Mouse (Mus musculus) midbrain, postnatal 0 days (tissue): ENCODE results near the gene Itpka. TPM values are rescaled to one million over a fixed set of nuclear protein-coding genes. Genes with fewer than 3 reads are reported as not detected.

ENCODE experiments used
- ATAC-seq: fragments of 200-750 bp; cut with Nextera tagmentation; 2 replicates; pipeline ENCODE4 v1.8.0; 2017; ENCODE audit warnings: moderate number of reproducible peaks, mild to moderate bottlenecking, moderate TSS enrichment, moderate library complexity; ENCODE audit not compliant: low FRiP score
- DNase-seq: peaks from one replicate; pipeline ENCODE4 v3.0.0-alpha.2; 2015; ENCODE audit warnings: low spot score
- H3K27ac ChIP-seq: fragments of 300-500 bp; sonication (generic); 2 replicates; pipeline ENCODE4 v1.5.1; 2014; ENCODE audit warnings: low read depth, mild to moderate bottlenecking, low read length, mixed read lengths
- H3K27me3 ChIP-seq: fragments of 300-500 bp; sonication (generic); 2 replicates; pipeline ENCODE4 v1.6.1; 2014; ENCODE audit warnings: low read length, control low read depth, mixed read lengths; ENCODE audit not compliant: insufficient read depth
- H3K36me3 ChIP-seq: fragments of 300-500 bp; sonication (generic); 2 replicates; pipeline ENCODE4 v1.6.1; 2014; ENCODE audit warnings: low read length, control low read depth, mixed read lengths; ENCODE audit not compliant: insufficient read depth
- H3K4me1 ChIP-seq: fragments of 300-500 bp; sonication (generic); 2 replicates; pipeline ENCODE4 v1.6.1; 2014; ENCODE audit warnings: mild to moderate bottlenecking, control low read depth, antibody characterized with exemption, low read length, mixed read lengths; ENCODE audit not compliant: insufficient read depth
- H3K4me2 ChIP-seq: fragments of 300-500 bp; sonication (generic); 2 replicates; pipeline ENCODE4 v1.6.1; 2014; ENCODE audit warnings: low read depth, mild to moderate bottlenecking, low read length, mixed read lengths; ENCODE audit not compliant: poor library complexity, severe bottlenecking
- H3K4me3 ChIP-seq: fragments of 300-500 bp; sonication (generic); 2 replicates; pipeline ENCODE4 v1.5.1; 2014; ENCODE audit warnings: low read depth, mild to moderate bottlenecking, low read length, moderate library complexity
- H3K9ac ChIP-seq: fragments of 300-500 bp; sonication (generic); replicated peaks from 2 replicates; pipeline ENCODE4 v1.6.1; 2014; ENCODE audit warnings: mild to moderate bottlenecking, low read length, moderate library complexity, mixed read lengths; ENCODE audit not compliant: poor library complexity, severe bottlenecking
- H3K9me3 ChIP-seq: fragments of 300-500 bp; sonication (generic); 2 replicates; pipeline ENCODE4 v1.6.1; 2016; ENCODE audit warnings: low read length, control low read depth
- CTCF ChIP-seq: IDR thresholded peaks from 2 replicates; pipeline ENCODE4 v1.5.1; 2016; ENCODE audit warnings: antibody characterized with exemption, mild to moderate bottlenecking
- WGBS: fragments of 180-500 bp; shearing (Covaris S2); extraction: QIAGEN DNeasy Blood & Tissue Kit; methylation state at CpG from one replicate; pipeline ENCODE4 v1.1.7; 2014; 5-methylcytosine and 5-hydroxymethylcytosine counted together
- polyA plus RNA-seq: library from polyadenylated mRNA; unstranded; fragments of >200 nt; fragmentation: Nextera tagmentation; extraction: Ambion mirVana; gene quantifications from 2 replicates; pipeline ENCODE4 v1.2.1, GENCODE M21; 2015
- total RNA-seq: library from RNA; depleted of rRNA; stranded (reverse); fragments of >200 nt; gene quantifications from 2 replicates; pipeline ENCODE4 v1.2.3, GENCODE M21; 2014

Itpka gene
- total and polyA plus RNA-seq, 2 experiments from 2014 or later, result 0.57 to 3.4 TPM

DNA sequence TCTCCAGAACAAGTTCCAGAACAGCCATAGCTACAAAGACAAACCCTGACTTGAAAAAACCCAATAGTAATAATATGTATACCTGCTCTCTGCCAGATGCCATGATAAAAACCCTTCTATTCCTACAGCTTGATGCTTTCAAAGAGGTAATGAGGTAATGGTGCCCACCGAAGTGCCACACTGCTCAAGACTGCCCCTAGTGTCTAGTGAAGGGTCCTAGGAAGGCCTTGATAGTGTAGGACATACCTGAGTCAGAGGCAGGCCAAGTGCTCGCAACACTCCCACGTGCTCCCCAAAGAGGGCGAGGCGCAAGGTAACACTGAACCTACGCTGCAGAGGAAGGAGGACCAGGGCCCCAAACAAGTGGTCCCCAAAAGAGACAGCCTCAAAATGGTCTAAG is 25.1 kb downstream of the Itpka start:
- Histone ChIP-seq H3K4me1 (no peaks in the 10 kb centered on the region), H3K4me3 (no peak overlapping the region), H3K27me3 (no peaks in the 10 kb centered on the region), H3K4me2 (no peak overlapping the region), H3K9ac (no peak overlapping the region), H3K36me3 (peaks cover 54% of the 10 kb centered on the region), H3K9me3 (no peaks in the 10 kb centered on the region), H3K27ac (no peak overlapping the region)
- DNase-seq (no peak), ATAC-seq (no peak)
- 92% methylated on average over 6 of the region's 6 CpGs for WGBS
- TF ChIP-seq CTCF, result no peak; the same call in 1 of the 2 replicates

DNA sequence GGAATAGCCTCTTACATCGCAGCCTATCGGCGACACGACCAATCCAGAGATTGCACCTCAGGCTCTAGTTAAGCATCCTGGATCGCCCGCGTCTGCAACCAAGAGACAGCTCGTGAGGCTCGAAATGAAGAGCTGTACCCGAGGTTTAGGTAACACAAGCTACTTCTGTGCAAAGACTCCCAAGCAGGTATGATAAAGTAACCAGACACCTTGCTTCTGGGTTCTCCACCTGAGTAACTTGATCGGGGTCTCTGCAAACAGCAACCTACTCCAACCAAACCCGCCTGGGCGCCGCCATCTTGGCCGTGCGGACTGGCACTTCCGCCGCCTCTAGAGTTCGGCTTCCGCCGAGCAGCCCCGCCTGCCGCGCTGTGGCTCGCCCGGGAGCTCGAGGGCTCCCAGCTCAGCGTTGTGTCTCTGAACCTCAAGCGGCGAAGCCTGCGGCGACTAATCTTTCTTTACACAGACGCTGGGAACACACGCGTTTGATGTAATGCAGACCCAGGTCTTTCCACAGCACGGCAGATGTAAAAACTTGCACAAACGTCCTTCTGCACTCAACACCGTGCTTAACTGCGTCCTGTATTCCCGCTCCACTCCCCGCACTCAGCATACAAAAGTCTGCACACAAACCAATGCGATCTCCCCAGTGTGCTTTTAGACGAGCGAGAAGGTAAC is 45.2 kb downstream of the Itpka start, which contains the start of gene Rpap1:
Gene Rpap1 (minus strand): TSS at position 332 of the 678 bp plus-strand sequence.
- Histone ChIP-seq H3K4me3 (peak within 1 kb of the TSS; percentile 63), H3K4me1 (no peaks in the 10 kb centered on the region), H3K27ac (peak within 1 kb of the TSS; percentile 84), H3K9ac (peak within 1 kb of the TSS; percentile 61), H3K27me3 (no peaks in the 10 kb centered on the region), H3K9me3 (no peaks in the 10 kb centered on the region), H3K36me3 (peaks cover 9% of the 10 kb centered on the region), H3K4me2 (peak within 1 kb of the TSS; percentile 74)
- under 1% methylated on average over 44 of the region's 44 CpGs for WGBS
- ATAC-seq (peak; percentile 90), DNase-seq (peak; percentile 89)
- no peak for TF ChIP-seq CTCF

DNA sequence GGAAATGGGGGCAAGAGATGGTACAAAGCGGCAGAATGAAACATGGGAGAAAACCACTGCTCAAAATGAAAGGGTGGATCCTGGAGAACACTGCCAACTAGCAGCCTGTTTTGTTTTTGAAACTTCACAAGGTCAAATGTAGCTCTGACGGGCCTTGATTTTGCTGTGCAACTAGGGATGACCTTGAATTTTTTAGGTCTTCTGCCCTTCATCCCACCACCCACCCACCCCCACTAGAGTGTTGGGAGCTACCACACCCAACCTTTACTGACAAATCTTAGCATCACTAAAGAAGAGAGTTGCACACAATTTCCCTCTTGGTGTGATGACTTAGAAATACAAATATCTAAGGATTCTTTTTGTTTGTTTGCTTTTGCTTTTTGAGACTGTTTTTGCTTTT is 47.9 kb downstream of the Itpka start:
- Histone ChIP-seq H3K9ac (no peak overlapping the region), H3K4me1 (no peaks in the 10 kb centered on the region), H3K27ac (no peak overlapping the region), H3K4me3 (no peak overlapping the region), H3K27me3 (no peaks in the 10 kb centered on the region), H3K36me3 (no peaks in the 10 kb centered on the region), H3K4me2 (no peak overlapping the region), H3K9me3 (no peaks in the 10 kb centered on the region)
- DNase-seq (no peak), ATAC-seq (no peak)
- 89% methylated on average over 2 of the region's 2 CpGs for WGBS
- no peak for TF ChIP-seq CTCF

DNA sequence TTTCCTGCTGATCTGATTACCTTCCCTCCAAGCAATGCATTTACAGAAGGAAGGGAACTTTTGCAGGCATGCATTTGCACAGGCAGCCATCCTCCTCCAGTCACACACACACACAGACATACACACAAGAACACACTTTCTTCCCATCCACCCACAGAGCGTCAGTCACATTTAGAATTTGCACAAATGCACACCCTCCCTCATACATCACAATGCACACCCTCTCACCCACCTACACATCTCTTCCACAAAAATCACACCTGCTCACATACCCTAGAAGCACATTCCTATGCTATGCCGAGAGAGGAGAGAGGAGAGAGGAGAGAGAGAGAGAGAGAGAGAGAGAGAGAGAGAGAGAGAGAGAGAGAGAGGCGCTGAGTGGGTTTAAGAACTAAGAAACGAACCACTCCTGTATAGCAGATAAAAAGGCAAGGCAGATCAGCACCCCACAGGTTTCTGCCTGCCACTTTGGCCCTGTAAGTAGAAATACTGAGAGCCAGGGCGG is 55.2 kb downstream of the Itpka start, which contains the start of gene Tyro3:
Gene Tyro3 (plus strand): TSS at position 455 of the 505 bp plus-strand sequence.
- ATAC-seq (no peak), DNase-seq (no peak)
- no peaks in the 10 kb centered on the region for H3K36me3 ChIP-seq
- no peak within 1 kb of the TSS for H3K27ac ChIP-seq
- H3K4me2 ChIP-seq, result no peak within 1 kb of the TSS
- H3K27me3 ChIP-seq, result 0 out of 2 replicates have a peak, but pooled peaks cover 4% of the 10 kb centered on the region
- no peak for TF ChIP-seq CTCF
- H3K9ac ChIP-seq, result no peak within 1 kb of the TSS
- 0 out of 2 replicates have a peak within 1 kb of the TSS, but pooled peaks have one; percentile 82 for H3K4me3 ChIP-seq
- no peaks in the 10 kb centered on the region for H3K9me3 ChIP-seq
- 62% methylated on average over 5 of the region's 5 CpGs for WGBS
- H3K4me1 ChIP-seq, result no peaks in the 10 kb centered on the region

DNA sequence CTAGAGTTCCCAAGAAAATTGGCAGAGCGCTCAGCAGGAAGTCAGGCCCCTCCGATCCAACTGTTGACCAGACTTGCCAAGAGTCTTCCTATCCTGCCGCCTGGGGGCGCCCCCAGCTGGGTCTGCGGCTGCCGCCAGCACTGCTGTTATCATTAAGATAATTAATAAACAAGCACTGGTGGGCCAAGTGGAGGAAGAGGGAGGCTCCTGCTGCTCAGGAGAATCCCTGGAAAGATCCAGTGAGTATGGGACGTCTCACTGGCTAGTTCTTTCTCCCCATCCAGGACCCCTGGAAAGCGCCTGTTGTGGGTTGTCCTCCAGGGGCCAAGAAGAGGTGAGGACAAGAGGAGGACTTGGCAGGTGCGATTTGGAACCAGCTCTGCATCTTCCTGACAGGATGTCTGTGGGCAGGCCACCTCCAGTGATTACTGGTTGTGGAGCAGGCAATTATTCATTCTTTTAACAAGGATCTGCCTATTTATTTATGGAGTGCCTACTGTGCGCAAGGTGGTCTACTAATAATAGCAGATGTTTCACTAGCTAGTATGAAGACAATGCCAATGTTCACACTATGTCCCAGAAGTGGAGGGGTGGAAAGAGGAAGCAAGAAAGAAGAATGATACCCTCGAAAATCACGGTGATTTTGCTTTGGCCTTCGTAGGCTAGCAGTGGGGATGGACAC is 56.2 kb downstream of the Itpka start:
- Histone ChIP-seq H3K4me1 (no peaks in the 10 kb centered on the region), H3K4me3 (peak overlapping the region; percentile 82), H3K4me2 (no peak overlapping the region), H3K9ac (no peak overlapping the region), H3K36me3 (no peaks in the 10 kb centered on the region), H3K27me3 (0 out of 2 replicates have a peak, but pooled peaks cover 4% of the 10 kb centered on the region), H3K27ac (no peak overlapping the region), H3K9me3 (no peaks in the 10 kb centered on the region)
- 14% methylated on average over 13 of the region's 13 CpGs for WGBS
- ATAC-seq, result no peak
- peak; percentile 76 for DNase-seq
- TF ChIP-seq CTCF, result peak; percentile 58
